Comparison of ENCODE assay signal across 8 mouse cellular contexts in the genomic region with DNA sequence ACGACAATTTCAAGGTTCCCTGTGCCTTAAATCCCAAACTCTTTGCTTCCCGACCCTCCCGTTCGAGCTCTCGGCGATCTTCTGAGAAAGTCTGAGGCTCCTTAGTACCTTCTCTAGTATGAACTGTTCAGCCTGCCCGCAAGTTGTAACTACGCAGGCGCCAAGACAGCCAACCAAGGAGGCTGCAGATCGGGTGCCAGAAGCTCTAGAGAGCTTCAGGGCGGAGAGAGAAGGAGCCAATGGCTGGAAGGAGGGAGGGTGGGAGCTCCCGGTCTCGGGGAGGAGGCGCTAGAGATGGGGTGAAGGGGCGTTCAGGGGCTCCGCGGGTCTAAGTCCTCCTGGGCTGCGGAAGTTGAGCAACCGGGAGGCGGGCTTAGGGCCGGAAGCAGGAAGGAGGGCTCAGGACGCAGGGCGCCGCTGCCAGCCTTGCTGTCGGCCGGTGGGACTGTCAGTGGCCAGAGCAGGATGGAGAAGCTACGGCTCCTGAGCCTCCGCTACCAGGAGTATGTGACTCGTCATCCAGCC. TPM values are rescaled to one million over a fixed set of nuclear protein-coding genes. Genes with fewer than 3 reads are reported as not detected.
A peak's percentile ranks its signal among the peaks of the same experiment; 100 is the strongest.
DNase-seq lines count a peak whose midpoint lies in the region; ATAC-seq and TF ChIP-seq lines count a peak whose summit lies in the region.

No protein-coding gene starts in this region.

- peak; percentile 99 for DNase-seq in MEL (ENCODE audit: low read depth, low spot score)
- peak; percentile 93 to 96 for DNase-seq in cerebellum, adult 2 months
- DNase-seq in forebrain, postnatal 0 days = peak; percentile 98
- peak; percentile 96 for DNase-seq in heart, postnatal 4 days
- peak; percentile 95 to 98 for DNase-seq in layer of hippocampus, adult 8-10 months (ENCODE audit: low spot score in 2 of 2)
- peak; percentile 99 for DNase-seq in ovary, adult 18-20 months (ENCODE audit: low spot score)
- DNase-seq in thymus, postnatal 0 days (ENCODE audit: low spot score) = peak; percentile 98

- H3K27ac ChIP-seq in MEL (ENCODE audit: control insufficient read depth, low read depth, low read length) = peak overlapping the region; percentile 68
- peak overlapping the region; percentile 41 for H3K27ac ChIP-seq in cerebellum, adult 2 months (ENCODE audit: insufficient read depth, low read length)
- H3K27ac ChIP-seq in forebrain, postnatal 0 days (ENCODE audit: low read depth, low read length) = peak overlapping the region; percentile 80
- H3K27ac ChIP-seq in lung, embryonic 15.5 days = peak overlapping the region; percentile 94

- TF ChIP-seq EP300 in MEL (IDR thresholded peaks at IDR 0.05; ENCODE audit: low read depth in 1 of 2, low read length in 2 of 2) = peak in 1 of 2 experiments; percentile 37; a peak in 1 of 4 replicates

- H3K4me1 ChIP-seq in MEL (ENCODE audit: control insufficient read depth in 1 of 2, insufficient read depth in 2 of 2, low read length in 2 of 2) = peaks cover 0 to 12% of the 10 kb centered on the region in 2 experiments; a peak in 2 of 4 replicates
- peaks cover 18% of the 10 kb centered on the region for H3K4me1 ChIP-seq in cerebellum, adult 2 months (ENCODE audit: control insufficient read depth, insufficient read depth, low read length)
- peaks cover 23% of the 10 kb centered on the region for H3K4me1 ChIP-seq in forebrain, postnatal 0 days (ENCODE audit: insufficient read depth)
- peaks cover 50% of the 10 kb centered on the region for H3K4me1 ChIP-seq in lung, embryonic 15.5 days

- no peaks in the 10 kb centered on the region for H3K36me3 ChIP-seq in MEL (ENCODE audit: control insufficient read depth in 1 of 2, insufficient read depth in 2 of 2, low read length in 2 of 2)
- H3K36me3 ChIP-seq in forebrain, postnatal 0 days (ENCODE audit: insufficient read depth) = peaks cover 25% of the 10 kb centered on the region
- peaks cover 27% of the 10 kb centered on the region; the same call in 1 of the 2 replicates for H3K36me3 ChIP-seq in lung, embryonic 15.5 days

- H3K79me2 ChIP-seq in MEL (ENCODE audit: control insufficient read depth, insufficient read depth, low read length, poor library complexity) = peaks cover 5% of the 10 kb centered on the region

- no peak for TF ChIP-seq RAD21 in MEL (IDR thresholded peaks at IDR 0.05; ENCODE audit: low read depth, low read length)

- WGBS in cerebellum, adult 2 months = under 1% methylated on average over 29 of the region's 29 CpGs
- 2% methylated on average over 28 of the region's 29 CpGs for WGBS in forebrain, postnatal 0 days
- WGBS in lung, embryonic 15.5 days = under 1% methylated on average over 29 of the region's 29 CpGs

- peak overlapping the region; percentile 81 for H3K9ac ChIP-seq in MEL (ENCODE audit: control insufficient read depth, low read depth, low read length, poor library complexity, severe bottlenecking)
- H3K9ac ChIP-seq in forebrain, postnatal 0 days = peak overlapping the region; percentile 75
- peak overlapping the region; percentile 69 for H3K9ac ChIP-seq in lung, embryonic 15.5 days

- peak; percentile 82 to 90; a peak in 3 of 4 replicates for TF ChIP-seq POLR2A in MEL (IDR thresholded peaks at IDR 0.05; ENCODE audit: control insufficient read depth in 1 of 2, insufficient read depth in 1 of 2, low read depth in 1 of 2, low read length in 2 of 2, poor library complexity in 1 of 2)
- TF ChIP-seq POLR2A in cerebellum, adult 2 months (IDR thresholded peaks at IDR 0.05; ENCODE audit: borderline replicate concordance, insufficient read depth, low read length) = peak; percentile 86

- H3K4me2 ChIP-seq in forebrain, postnatal 0 days (ENCODE audit: low read depth) = peak overlapping the region; percentile 93
- peak overlapping the region; percentile 96 for H3K4me2 ChIP-seq in lung, embryonic 15.5 days

- H3K27me3 ChIP-seq in MEL (ENCODE audit: control insufficient read depth in 1 of 2, insufficient read depth in 2 of 2, low read length in 2 of 2) = no peaks in the 10 kb centered on the region
- H3K27me3 ChIP-seq in cerebellum, adult 2 months (ENCODE audit: control insufficient read depth, insufficient read depth, low read length) = no peaks in the 10 kb centered on the region
- no peaks in the 10 kb centered on the region; the same call in 1 of the 2 replicates for H3K27me3 ChIP-seq in forebrain, postnatal 0 days (ENCODE audit: insufficient read depth, low read length)
- H3K27me3 ChIP-seq in lung, embryonic 15.5 days = peaks cover 21% of the 10 kb centered on the region

- peak overlapping the region; percentile 72 to 84 for H3K4me3 ChIP-seq in MEL (ENCODE audit: control insufficient read depth in 1 of 2, insufficient read depth in 1 of 2, low read depth in 2 of 2, low read length in 2 of 2)
- peak overlapping the region; percentile 78 for H3K4me3 ChIP-seq in cerebellum, adult 2 months (replicated peaks; ENCODE audit: insufficient read depth, low read depth, low read length)
- peak overlapping the region; percentile 70 for H3K4me3 ChIP-seq in forebrain, postnatal 0 days (ENCODE audit: low read depth, low read length)
- H3K4me3 ChIP-seq in lung, embryonic 15.5 days = peak overlapping the region; percentile 88

- no peaks in the 10 kb centered on the region for H3K9me3 ChIP-seq in MEL (replicated peaks; ENCODE audit: insufficient read depth, low read length)
- H3K9me3 ChIP-seq in forebrain, postnatal 0 days (ENCODE audit: low read length) = no peaks in the 10 kb centered on the region
- no peaks in the 10 kb centered on the region for H3K9me3 ChIP-seq in lung, embryonic 15.5 days

- no peak for TF ChIP-seq CTCF in MEL (IDR thresholded peaks at IDR 0.05 in 2 of 3, conservative IDR thresholded peaks at IDR 0.05 in 1 of 3; ENCODE audit: control insufficient read depth in 1 of 3, insufficient read depth in 1 of 3, low read depth in 2 of 3, low read length in 3 of 3, poor library complexity in 1 of 3, severe bottlenecking in 1 of 3)
- TF ChIP-seq CTCF in cerebellum, adult 2 months (IDR thresholded peaks at IDR 0.05; ENCODE audit: borderline replicate concordance, insufficient read depth, low read depth, low read length) = no peak
- TF ChIP-seq CTCF in forebrain, postnatal 0 days (IDR thresholded peaks at IDR 0.05; ENCODE audit: low read depth) = peak; percentile 36; the same call in 1 of the 2 replicates

- ATAC-seq in forebrain, postnatal 0 days = peak; percentile 97
- peak; percentile 93 for ATAC-seq in lung, embryonic 15.5 days (ENCODE audit: borderline replicate concordance, extremely low read depth, low FRiP score, low TSS enrichment)

RNA-seq across cellular contexts. Expression of a gene that starts 0.5 kb away (rescaled TPM):
- total RNA-seq in MEL (2012; rRNA removed) = not detected in 2 replicates
- under 1 TPM in 1 of 2 experiments, not detected in 1; 0.03 TPM for polyA plus RNA-seq in MEL (2012; ENCODE audit: insufficient read depth in 1 of 2, insufficient read length in 2 of 2, low read depth in 1 of 2, low replicate concordance in 2 of 2, missing spikeins in 1 of 2)
- 0.62 and 1.4 TPM in 2 replicates for polyA plus RNA-seq in cerebellum, adult 2 months (2012; rRNA removed)
- total RNA-seq in forebrain, postnatal 0 days (2014; rRNA removed) = 0.10 and 1.8 TPM in 2 replicates
- polyA plus RNA-seq in forebrain, postnatal 0 days (2015; fragmentation: Nextera tagmentation; extraction: Ambion mirVana) = 1.1 and 1.5 TPM in 2 replicates
- total RNA-seq in heart, postnatal 4 days (2021) = under 1 TPM; 0.29 to 0.70 TPM
- 1 to 10 TPM in 3 of 4 experiments, under 1 TPM in 1; 0.54 to 1.9 (median 1.2) TPM for total RNA-seq in layer of hippocampus, adult 8-10 months (2022)
- polyA plus RNA-seq in lung, embryonic 15.5 days (2015; fragmentation: Nextera tagmentation; extraction: Ambion mirVana) = 17.0 and 18.7 TPM in 2 replicates
- 3.4 and 4.0 TPM in 2 replicates for polyA plus RNA-seq in thymus, postnatal 0 days (2015; fragmentation: Nextera tagmentation; extraction: Ambion mirVana)

RNA-seq across cellular contexts. Expression of a gene that starts 0.7 kb away (rescaled TPM):
- total RNA-seq in MEL (2012; rRNA removed) = 40.9 and 41.9 TPM in 2 replicates
- 10 to 100 TPM in 1 of 2 experiments, not detected in 1; 52.5 TPM for polyA plus RNA-seq in MEL (2012; ENCODE audit: insufficient read depth in 1 of 2, insufficient read length in 2 of 2, low read depth in 1 of 2, low replicate concordance in 2 of 2, missing spikeins in 1 of 2)
- 60.7 and 63.5 TPM in 2 replicates for polyA plus RNA-seq in cerebellum, adult 2 months (2012; rRNA removed)
- total RNA-seq in forebrain, postnatal 0 days (2014; rRNA removed) = 33.5 and 41.1 TPM in 2 replicates
- polyA plus RNA-seq in forebrain, postnatal 0 days (2015; fragmentation: Nextera tagmentation; extraction: Ambion mirVana) = 53.2 and 53.7 TPM in 2 replicates
- 10 to 100 TPM; 20.8 to 22.2 TPM for total RNA-seq in heart, postnatal 4 days (2021)
- 10 to 100 TPM; 31.2 to 36.1 (median 33.9) TPM for total RNA-seq in layer of hippocampus, adult 8-10 months (2022)
- 23.8 and 24.0 TPM in 2 replicates for polyA plus RNA-seq in lung, embryonic 15.5 days (2015; fragmentation: Nextera tagmentation; extraction: Ambion mirVana)
- 40.8 and 43.9 TPM in 2 replicates for polyA plus RNA-seq in thymus, postnatal 0 days (2015; fragmentation: Nextera tagmentation; extraction: Ambion mirVana)

RNA-seq across cellular contexts. Expression of a gene that starts 7.2 kb away (rescaled TPM):
- 0.65 and 0.98 TPM in 2 replicates for total RNA-seq in MEL (2012; rRNA removed)
- polyA plus RNA-seq in MEL (2012; ENCODE audit: insufficient read depth in 1 of 2, insufficient read length in 2 of 2, low read depth in 1 of 2, low replicate concordance in 2 of 2, missing spikeins in 1 of 2) = 1 to 10 TPM in 1 of 2 experiments, not detected in 1; 3.2 TPM
- 6.4 and 6.9 TPM in 2 replicates for polyA plus RNA-seq in cerebellum, adult 2 months (2012; rRNA removed)
- 2.3 and 2.6 TPM in 2 replicates for total RNA-seq in forebrain, postnatal 0 days (2014; rRNA removed)
- 2.4 and 3.1 TPM in 2 replicates for polyA plus RNA-seq in forebrain, postnatal 0 days (2015; fragmentation: Nextera tagmentation; extraction: Ambion mirVana)
- total RNA-seq in heart, postnatal 4 days (2021) = 1 to 10 TPM; 1.2 to 1.7 TPM
- total RNA-seq in layer of hippocampus, adult 8-10 months (2022) = 1 to 10 TPM; 4.4 to 8.1 (median 6.4) TPM
- polyA plus RNA-seq in lung, embryonic 15.5 days (2015; fragmentation: Nextera tagmentation; extraction: Ambion mirVana) = 2.5 and 3.0 TPM in 2 replicates
- polyA plus RNA-seq in thymus, postnatal 0 days (2015; fragmentation: Nextera tagmentation; extraction: Ambion mirVana) = 2.0 and 2.1 TPM in 2 replicates

RNA-seq across cellular contexts. Expression of a gene that starts 25.9 kb away (rescaled TPM):
- 1.5 and 2.5 TPM in 2 replicates for total RNA-seq in MEL (2012; rRNA removed)
- 1 to 10 TPM in 1 of 2 experiments, not detected in 1; 3.8 TPM for polyA plus RNA-seq in MEL (2012; ENCODE audit: insufficient read depth in 1 of 2, insufficient read length in 2 of 2, low read depth in 1 of 2, low replicate concordance in 2 of 2, missing spikeins in 1 of 2)
- 349 TPM in 2 replicates for polyA plus RNA-seq in cerebellum, adult 2 months (2012; rRNA removed)
- total RNA-seq in forebrain, postnatal 0 days (2014; rRNA removed) = 223 and 225 TPM in 2 replicates
- polyA plus RNA-seq in forebrain, postnatal 0 days (2015; fragmentation: Nextera tagmentation; extraction: Ambion mirVana) = 129 and 150 TPM in 2 replicates
- total RNA-seq in heart, postnatal 4 days (2021) = 1 to 10 TPM; 7.9 to 8.1 TPM
- total RNA-seq in layer of hippocampus, adult 8-10 months (2022) = 100 to 1,000 TPM; 287 to 306 (median 298) TPM
- 15.1 and 15.2 TPM in 2 replicates for polyA plus RNA-seq in lung, embryonic 15.5 days (2015; fragmentation: Nextera tagmentation; extraction: Ambion mirVana)
- polyA plus RNA-seq in thymus, postnatal 0 days (2015; fragmentation: Nextera tagmentation; extraction: Ambion mirVana) = 6.2 and 6.3 TPM in 2 replicates

RNA-seq across cellular contexts. Expression of a gene that starts 58.7 kb away (rescaled TPM):
- 13.3 and 16.4 TPM in 2 replicates for total RNA-seq in MEL (2012; rRNA removed)
- 10 to 100 TPM in 1 of 2 experiments, not detected in 1; 36.2 TPM for polyA plus RNA-seq in MEL (2012; ENCODE audit: insufficient read depth in 1 of 2, insufficient read length in 2 of 2, low read depth in 1 of 2, low replicate concordance in 2 of 2, missing spikeins in 1 of 2)
- 79.4 and 81.8 TPM in 2 replicates for polyA plus RNA-seq in cerebellum, adult 2 months (2012; rRNA removed)
- 26.5 and 36.7 TPM in 2 replicates for total RNA-seq in forebrain, postnatal 0 days (2014; rRNA removed)
- 28.5 and 43.2 TPM in 2 replicates for polyA plus RNA-seq in forebrain, postnatal 0 days (2015; fragmentation: Nextera tagmentation; extraction: Ambion mirVana)
- 10 to 100 TPM; 28.5 TPM for total RNA-seq in heart, postnatal 4 days (2021)
- 100 to 1,000 TPM; 105 to 117 (median 110) TPM for total RNA-seq in layer of hippocampus, adult 8-10 months (2022)
- 23.6 and 25.7 TPM in 2 replicates for polyA plus RNA-seq in lung, embryonic 15.5 days (2015; fragmentation: Nextera tagmentation; extraction: Ambion mirVana)
- polyA plus RNA-seq in thymus, postnatal 0 days (2015; fragmentation: Nextera tagmentation; extraction: Ambion mirVana) = 10.9 and 13.0 TPM in 2 replicates

Comparison
In these comparisons a context has a peak if more than half of its experiments do, and no peak if none do; other contexts are left out.
1. Peak in every context shown above with its lines: DNase-seq, ATAC-seq, H3K4me3 ChIP-seq and H3K27ac ChIP-seq.
2. H3K27ac ChIP-seq: peak in every context shown above with its lines; median percentile 94 in lung, embryonic 15.5 days; 80 in forebrain, postnatal 0 days; 68 in MEL; 41 in cerebellum, adult 2 months.